Mouse (Mus musculus): ENCODE results near the gene Olfr315. TPM values are rescaled to one million over a fixed set of nuclear protein-coding genes. Genes with fewer than 3 reads are reported as not detected.
A peak's percentile ranks its signal among the peaks of the same experiment; 100 is the strongest.
"Not testable (repeated sequence)": the region's sequence is repeated elsewhere in the genome, so short reads cannot be mapped to it uniquely, and the experiment has no call there.

The Olfr315 gene
- polyA plus RNA-seq, 1 experiment from 2014 or later, result not detected

GRCm38 (mm10) chr11:58789532-58789931 is 16.5 kb downstream of the Olfr315 start:
- 23% methylated on average over 3 of the region's 3 CpGs for WGBS
- H3K4me2 ChIP-seq, result no peak overlapping the region
- no peak for ATAC-seq (ENCODE audit: extremely low read depth, insufficient number of reproducible peaks, low FRiP score, low TSS enrichment)

DNA sequence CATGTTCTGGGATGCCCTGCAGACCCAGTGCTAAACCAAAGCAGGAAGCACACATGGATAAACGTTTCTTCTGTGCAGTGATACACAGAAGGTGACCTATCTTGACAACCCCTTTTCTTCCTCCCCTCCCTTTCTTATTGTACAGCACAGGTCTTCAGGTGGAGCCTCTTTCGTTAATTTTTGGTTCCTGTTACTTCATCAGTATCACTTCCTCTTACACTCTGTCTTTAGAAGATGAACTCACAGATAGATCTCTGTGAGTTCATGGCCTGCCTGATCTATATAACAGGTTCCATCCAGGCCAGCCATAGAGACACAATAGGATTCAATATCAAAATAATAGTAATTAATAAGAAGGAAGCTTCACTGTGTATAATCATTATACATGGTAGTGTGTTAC is 17.1 kb downstream of the Olfr315 start:
- no peak overlapping the region for H3K9ac ChIP-seq
- no peak overlapping the region for H3K4me3 ChIP-seq
- H3K27ac ChIP-seq (replicated peaks), result no peak overlapping the region
- H3K36me3 ChIP-seq, result no peaks in the 10 kb centered on the region
- 0 out of 2 replicates have a peak, but pooled peaks cover 1% of the 10 kb centered on the region for H3K4me1 ChIP-seq
- 44% methylated on average over 2 of the region's 2 CpGs for WGBS
- no peak overlapping the region for H3K4me2 ChIP-seq
- H3K27me3 ChIP-seq (replicated peaks), result no peaks in the 10 kb centered on the region
- ATAC-seq (ENCODE audit: extremely low read depth, insufficient number of reproducible peaks, low FRiP score, low TSS enrichment), result no peak
- no peaks in the 10 kb centered on the region for H3K9me3 ChIP-seq

More at GRCm38 (mm10) chr11:58789532-58789931, 16.5 kb downstream of the Olfr315 start:
- H3K9me3 ChIP-seq, result no peaks in the 10 kb centered on the region
- H3K36me3 ChIP-seq, result no peaks in the 10 kb centered on the region
- H3K4me1 ChIP-seq, result 0 out of 2 replicates have a peak, but pooled peaks cover 7% of the 10 kb centered on the region
- no peak overlapping the region for H3K9ac ChIP-seq
- H3K4me3 ChIP-seq, result no peak overlapping the region
- H3K27me3 ChIP-seq (replicated peaks), result no peaks in the 10 kb centered on the region
- no peak overlapping the region for H3K27ac ChIP-seq (replicated peaks)

DNA sequence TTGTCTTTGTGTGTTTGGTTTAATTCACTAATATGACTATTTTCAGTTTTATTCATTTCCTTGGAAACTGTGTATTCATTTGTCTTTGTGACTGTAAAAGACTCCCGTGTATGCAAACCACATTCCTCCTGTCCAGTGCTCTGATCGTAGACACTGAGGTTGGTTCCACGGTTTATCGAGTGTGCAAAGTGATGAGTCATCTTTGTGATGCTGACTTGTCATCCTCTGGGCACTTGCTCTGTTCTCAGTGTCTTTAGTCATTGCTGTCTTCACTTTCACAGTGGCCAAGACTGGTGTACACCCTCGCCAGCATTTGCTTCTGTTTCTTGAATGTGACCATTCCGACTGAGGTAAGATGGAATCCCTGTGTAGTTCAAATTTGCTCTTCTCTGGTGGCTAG is 17.7 kb downstream of the Olfr315 start:
- Histone ChIP-seq H3K36me3 (no peaks in the 10 kb centered on the region), H3K27ac (replicated peaks) (no peak overlapping the region), H3K4me3 (no peak overlapping the region), H3K4me2 (no peak overlapping the region), H3K9me3 (no peaks in the 10 kb centered on the region), H3K27me3 (replicated peaks) (no peaks in the 10 kb centered on the region), H3K9ac (no peak overlapping the region), H3K4me1 (no peaks in the 10 kb centered on the region)
- ATAC-seq (ENCODE audit: extremely low read depth, insufficient number of reproducible peaks, low FRiP score, low TSS enrichment), result no peak
- 56% methylated on average over 6 of the region's 6 CpGs for WGBS

DNA sequence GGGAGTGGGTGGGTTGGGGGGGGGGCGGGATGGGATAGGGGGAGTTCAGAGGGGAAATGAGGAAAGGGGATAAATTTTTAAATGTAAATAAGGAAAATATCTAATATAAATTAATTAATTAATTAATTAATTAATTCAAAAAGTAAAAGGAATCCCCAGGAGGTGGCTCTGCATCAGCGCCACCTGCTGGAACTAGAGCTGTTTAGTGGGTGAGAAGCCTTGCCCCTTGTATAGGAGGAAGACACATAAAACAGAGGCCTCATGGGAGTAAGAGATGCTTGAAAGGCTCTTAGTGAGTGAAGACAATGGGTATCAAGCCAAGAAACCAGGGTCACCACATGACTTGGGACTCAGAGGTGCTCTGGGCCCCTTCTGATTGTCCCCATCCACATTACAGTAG is 22.9 kb downstream of the Olfr315 start:
- no peaks in the 10 kb centered on the region for H3K9me3 ChIP-seq
- no peaks in the 10 kb centered on the region for H3K27me3 ChIP-seq (replicated peaks)
- 60% methylated on average over 2 of the region's 2 CpGs for WGBS
- H3K36me3 ChIP-seq, result no peaks in the 10 kb centered on the region
- H3K27ac ChIP-seq (replicated peaks), result no peak overlapping the region
- H3K9ac ChIP-seq, result no peak overlapping the region
- H3K4me2 ChIP-seq, result no peak overlapping the region
- no peaks in the 10 kb centered on the region for H3K4me1 ChIP-seq
- no peak for ATAC-seq (ENCODE audit: extremely low read depth, insufficient number of reproducible peaks, low FRiP score, low TSS enrichment)
- H3K4me3 ChIP-seq, result no peak overlapping the region

- Histone ChIP-seq H3K4me3 (no peak overlapping the region), H3K27me3 (replicated peaks) (no peaks in the 10 kb centered on the region), H3K9ac (no peak overlapping the region), H3K9me3 (no peaks in the 10 kb centered on the region), H3K27ac (replicated peaks) (no peak overlapping the region), H3K36me3 (no peaks in the 10 kb centered on the region), H3K4me1 (peaks cover 4% of the 10 kb centered on the region), H3K4me2 (no peak overlapping the region)
- ATAC-seq (ENCODE audit: extremely low read depth, insufficient number of reproducible peaks, low FRiP score, low TSS enrichment), result no peak
- 64% methylated on average over 7 of the region's 7 CpGs for WGBS
Measured at GRCm38 (mm10) chr11:58796850-58797249, 23.9 kb downstream of the Olfr315 start.

DNA sequence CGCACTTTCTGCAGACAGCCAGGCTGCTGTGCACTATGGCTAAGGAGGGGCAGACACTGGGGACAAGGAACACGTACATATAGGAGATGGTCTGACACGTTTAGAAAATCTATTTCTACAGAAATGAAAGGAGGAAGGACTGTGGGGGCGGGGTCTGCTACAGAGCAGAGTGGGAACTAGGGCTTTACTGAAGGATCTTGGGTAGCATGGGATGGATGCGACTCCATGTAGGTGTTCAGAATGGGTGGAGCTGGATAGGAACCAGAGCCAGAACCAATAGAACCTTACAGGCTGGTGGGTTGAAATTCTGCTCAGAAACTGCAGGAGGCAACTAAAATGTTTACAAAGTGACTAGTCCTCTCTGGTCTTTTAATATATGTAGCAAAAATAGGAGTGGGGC is 26.8 kb downstream of the Olfr315 start:
- Histone ChIP-seq H3K27me3 (replicated peaks) (no peaks in the 10 kb centered on the region), H3K27ac (replicated peaks) (no peak overlapping the region), H3K4me3 (no peak overlapping the region), H3K4me2 (no peak overlapping the region), H3K36me3 (no peaks in the 10 kb centered on the region), H3K4me1 (peaks cover 7% of the 10 kb centered on the region), H3K9me3 (no peaks in the 10 kb centered on the region), H3K9ac (no peak overlapping the region)
- no peak for ATAC-seq (ENCODE audit: extremely low read depth, insufficient number of reproducible peaks, low FRiP score, low TSS enrichment)
- WGBS, result 68% methylated on average over 5 of the region's 5 CpGs

GRCm38 (mm10) chr11:58801558-58802228 is 28.7 kb downstream of the Olfr315 start, which contains the start of gene Fam183b:
Fam183b (minus strand) TSS chr11:58801960.
- Histone ChIP-seq H3K4me3 (no peak within 1 kb of the TSS), H3K27me3 (replicated peaks) (no peaks in the 10 kb centered on the region), H3K4me2 (peak within 1 kb of the TSS; percentile 42), H3K36me3 (no peaks in the 10 kb centered on the region), H3K9ac (no peak within 1 kb of the TSS), H3K4me1 (peaks cover 7% of the 10 kb centered on the region), H3K27ac (replicated peaks) (no peak within 1 kb of the TSS), H3K9me3 (no peaks in the 10 kb centered on the region)
- WGBS, result 33% methylated on average over 14 of the region's 14 CpGs
- no peak for ATAC-seq (ENCODE audit: extremely low read depth, insufficient number of reproducible peaks, low FRiP score, low TSS enrichment)

DNA sequence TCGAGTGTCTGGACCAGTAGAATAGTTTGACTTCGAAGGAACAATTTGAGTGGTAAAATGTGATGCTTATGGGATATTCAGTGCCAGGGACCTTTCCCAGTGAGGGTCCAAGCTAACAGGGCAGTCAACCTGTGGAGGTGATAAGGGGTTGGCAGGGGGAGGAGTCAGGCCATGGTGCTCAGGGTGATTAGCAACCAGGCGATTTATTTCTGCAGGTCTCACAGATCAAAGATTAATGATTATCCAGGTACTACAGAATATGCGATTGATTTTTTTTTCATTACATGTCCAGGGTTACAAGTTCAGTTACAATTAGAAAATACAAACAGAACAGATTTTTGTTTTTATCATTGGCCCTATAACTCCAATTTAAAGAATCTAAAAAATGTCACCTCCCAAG is 30.9 kb downstream of the Olfr315 start:
- ATAC-seq (ENCODE audit: extremely low read depth, insufficient number of reproducible peaks, low FRiP score, low TSS enrichment), result no peak
- Histone ChIP-seq H3K4me2 (no peak overlapping the region), H3K4me3 (no peak overlapping the region), H3K9ac (no peak overlapping the region), H3K9me3 (no peaks in the 10 kb centered on the region), H3K36me3 (no peaks in the 10 kb centered on the region), H3K27me3 (replicated peaks) (no peaks in the 10 kb centered on the region), H3K4me1 (peaks cover 7% of the 10 kb centered on the region), H3K27ac (replicated peaks) (no peak overlapping the region)
- 65% methylated on average over 4 of the region's 4 CpGs for WGBS

DNA sequence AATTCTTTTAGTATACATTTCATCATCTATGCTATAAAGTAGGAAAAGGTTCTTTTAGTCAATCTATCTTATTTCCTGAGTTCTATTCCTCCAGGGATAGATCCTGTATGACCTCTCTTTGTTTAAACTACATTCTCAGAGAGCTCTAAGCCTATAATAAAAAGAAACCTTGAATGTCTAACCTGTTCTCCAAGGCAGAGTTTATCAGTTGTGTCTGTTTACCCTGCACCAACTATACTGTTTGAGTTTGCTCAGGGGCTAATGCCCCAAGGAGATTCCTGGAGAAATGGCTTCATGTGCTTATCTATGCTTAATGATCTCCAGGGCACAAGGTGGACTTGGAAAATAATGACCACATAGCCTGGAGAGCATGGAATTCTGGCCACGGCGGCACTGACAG is 31.4 kb downstream of the Olfr315 start:
- no peak overlapping the region for H3K4me3 ChIP-seq
- no peak for ATAC-seq (ENCODE audit: extremely low read depth, insufficient number of reproducible peaks, low FRiP score, low TSS enrichment)
- 56% methylated on average over 2 of the region's 2 CpGs for WGBS
- no peaks in the 10 kb centered on the region for H3K9me3 ChIP-seq
- H3K27me3 ChIP-seq (replicated peaks), result no peaks in the 10 kb centered on the region
- no peak overlapping the region for H3K9ac ChIP-seq
- H3K4me2 ChIP-seq, result no peak overlapping the region
- H3K36me3 ChIP-seq, result no peaks in the 10 kb centered on the region
- peaks cover 7% of the 10 kb centered on the region for H3K4me1 ChIP-seq
- no peak overlapping the region for H3K27ac ChIP-seq (replicated peaks)

DNA sequence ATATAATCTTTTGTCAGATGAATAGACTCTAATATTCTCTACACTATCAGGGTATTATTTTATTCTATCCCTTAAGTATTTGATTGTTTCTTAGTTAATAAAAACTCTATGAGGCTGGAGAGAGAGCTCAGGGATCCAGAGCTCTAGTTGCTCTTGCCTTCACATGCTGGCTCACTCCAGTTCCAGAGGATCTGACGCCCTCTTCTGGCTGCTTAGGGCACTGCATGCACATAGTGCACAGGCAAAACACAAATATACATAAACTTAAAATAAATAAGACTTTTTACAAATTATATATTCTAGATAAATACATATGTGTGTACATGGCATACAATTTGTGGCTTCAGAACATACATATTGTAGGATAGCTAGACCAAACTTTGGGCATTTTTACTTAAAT is 39.0 kb downstream of the Olfr315 start:
- 0% methylated on average over 1 of the region's 1 CpGs for WGBS
- Histone ChIP-seq H3K27ac (replicated peaks) (no peak overlapping the region), H3K9me3 (no peaks in the 10 kb centered on the region), H3K4me1 (no peaks in the 10 kb centered on the region), H3K4me3 (no peak overlapping the region), H3K27me3 (replicated peaks) (no peaks in the 10 kb centered on the region), H3K9ac (no peak overlapping the region), H3K36me3 (no peaks in the 10 kb centered on the region), H3K4me2 (no peak overlapping the region)
- ATAC-seq (ENCODE audit: extremely low read depth, insufficient number of reproducible peaks, low FRiP score, low TSS enrichment), result no peak

DNA sequence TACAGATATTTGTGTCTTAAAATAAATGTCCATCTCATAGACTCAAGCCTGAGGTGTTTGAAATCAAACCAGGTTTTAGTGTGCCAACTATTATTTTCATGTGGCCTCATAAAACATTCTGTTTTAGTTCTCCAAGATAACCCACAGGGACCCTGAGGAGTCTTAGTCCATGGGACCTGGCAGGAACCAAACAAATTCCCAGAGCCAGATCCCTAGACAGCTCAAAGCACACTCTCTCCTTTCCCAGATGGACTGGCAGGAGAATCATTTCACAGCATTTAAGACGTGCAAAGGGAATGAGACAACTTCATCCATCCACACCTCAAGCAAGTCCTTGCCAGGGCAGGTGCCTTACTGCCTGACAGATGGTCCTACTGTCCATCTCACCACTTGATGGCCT is 41.7 kb downstream of the Olfr315 start, which contains the start of gene Olfr313:
Gene Olfr313, plus strand, starts transcription at position 301 of the 400 bp plus-strand sequence.
- ATAC-seq (ENCODE audit: extremely low read depth, insufficient number of reproducible peaks, low FRiP score, low TSS enrichment); H3K36me3 ChIP-seq; H3K27ac ChIP-seq (replicated peaks); H3K4me3 ChIP-seq; H3K27me3 ChIP-seq (replicated peaks); H3K9me3 ChIP-seq; H3K4me1 ChIP-seq; H3K9ac ChIP-seq; H3K4me2 ChIP-seq: not testable (repeated sequence)
- WGBS, result 59% methylated on average over 1 of the region's 1 CpGs

DNA sequence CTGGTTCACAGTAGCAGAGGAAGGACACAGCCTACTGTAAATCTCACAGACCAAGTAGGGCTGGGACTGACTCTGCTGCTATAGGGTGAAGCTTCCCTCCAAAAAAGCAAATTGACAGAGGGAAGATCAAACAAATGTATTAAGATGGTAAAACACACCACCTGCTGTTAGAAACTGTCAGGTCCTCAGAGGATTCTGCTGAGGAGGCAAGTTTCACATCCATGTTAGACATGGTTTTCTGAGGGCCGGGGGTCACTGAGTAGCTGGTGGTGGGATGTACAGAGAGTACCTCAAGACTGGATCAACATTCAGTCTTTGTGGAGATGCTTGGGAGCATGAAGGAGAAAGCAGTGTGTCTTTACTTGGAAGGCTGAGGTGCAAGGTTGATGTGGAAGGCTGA is 42.7 kb downstream of the Olfr315 start:
- Histone ChIP-seq H3K27ac (replicated peaks) (no peak overlapping the region), H3K36me3 (no peaks in the 10 kb centered on the region), H3K9me3 (no peaks in the 10 kb centered on the region), H3K4me2 (no peak overlapping the region), H3K9ac (no peak overlapping the region), H3K4me1 (no peaks in the 10 kb centered on the region), H3K4me3 (no peak overlapping the region), H3K27me3 (replicated peaks) (no peaks in the 10 kb centered on the region)
- no peak for ATAC-seq (ENCODE audit: extremely low read depth, insufficient number of reproducible peaks, low FRiP score, low TSS enrichment)
- WGBS, result 68% methylated on average over 1 of the region's 1 CpGs

Measured in heart, embryonic 13.5 days (tissue).